Mouse (Mus musculus): Measurements from ENCODE around the gene Tex264. TPM values are rescaled to one million over a fixed set of nuclear protein-coding genes. Genes with fewer than 3 reads are reported as not detected.

The Tex264 gene
- polyA plus RNA-seq, 1 experiment from 2014 or later, result 40.7 TPM

DNA sequence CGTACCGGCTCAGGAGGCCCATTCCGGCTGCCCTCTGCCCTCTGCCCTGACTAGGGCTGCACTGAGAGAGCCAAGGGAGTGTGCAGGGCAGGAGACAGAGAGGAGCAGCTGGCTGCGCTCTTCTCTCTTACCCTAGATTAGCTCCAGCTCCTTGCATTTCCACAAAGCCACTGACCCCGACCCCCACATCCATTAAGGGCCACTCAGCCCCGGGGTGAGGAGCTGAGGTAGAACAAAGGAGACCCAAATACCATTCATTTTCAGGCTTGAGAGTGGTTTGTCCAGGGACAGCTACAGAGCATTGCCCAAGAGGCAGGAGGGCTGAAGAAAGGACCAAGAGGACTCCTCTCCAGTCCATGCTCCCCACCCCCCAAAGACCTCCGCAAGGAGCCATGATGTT, 26.3 kb downstream of the Tex264 start:
- H3K4me1 ChIP-seq, result peaks cover 37% of the 10 kb centered on the region
- 17% methylated on average over 7 of the region's 7 CpGs for WGBS

GRCm38 (mm10) chr9:106657592-106657991, 28.1 kb downstream of the Tex264 start:
- WGBS, result 32% methylated on average over 5 of the region's 5 CpGs
- no peak for ATAC-seq (ENCODE audit: low FRiP score)
- H3K4me1 ChIP-seq, result peaks cover 33% of the 10 kb centered on the region

More for the DNA sequence above, 26.3 kb downstream of the Tex264 start:
- Histone ChIP-seq H3K9ac (no peak overlapping the region), H3K9me3 (replicated peaks) (no peaks in the 10 kb centered on the region), H3K27ac (no peak overlapping the region), H3K27me3 (peaks cover 14% of the 10 kb centered on the region), H3K4me3 (no peak overlapping the region), H3K36me3 (peaks cover 34% of the 10 kb centered on the region), H3K4me2 (replicated peaks) (no peak overlapping the region)
- ATAC-seq (ENCODE audit: low FRiP score), result no peak

DNA sequence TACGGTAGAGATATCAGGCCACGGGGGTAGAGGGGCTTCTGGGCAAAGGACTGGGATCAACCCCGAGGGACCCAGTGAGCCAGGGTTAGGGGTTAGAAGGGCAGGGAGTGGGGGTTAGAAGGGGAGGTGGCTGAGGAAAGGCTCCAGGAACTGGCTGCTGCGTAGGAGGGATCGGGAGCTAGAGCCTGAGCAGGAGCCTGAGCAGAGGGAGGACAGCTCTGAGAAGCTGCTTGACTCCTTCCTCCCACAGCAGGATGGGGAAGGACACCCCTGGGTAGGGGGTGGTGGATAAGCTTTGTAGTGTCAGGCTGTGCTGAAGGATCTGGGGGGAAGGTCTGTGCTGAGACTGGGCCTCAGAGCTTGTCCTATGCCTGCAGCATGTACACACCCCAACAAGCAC, 28.9 kb downstream of the Tex264 start:
- no peak overlapping the region for H3K4me3 ChIP-seq
- H3K27me3 ChIP-seq, result peaks cover 19% of the 10 kb centered on the region
- WGBS, result 38% methylated on average over 5 of the region's 5 CpGs
- H3K4me1 ChIP-seq, result peaks cover 33% of the 10 kb centered on the region
- H3K4me2 ChIP-seq (replicated peaks), result no peak overlapping the region
- H3K27ac ChIP-seq, result no peak overlapping the region
- no peaks in the 10 kb centered on the region for H3K9me3 ChIP-seq (replicated peaks)
- no peak for ATAC-seq (ENCODE audit: low FRiP score)
- peaks cover 29% of the 10 kb centered on the region for H3K36me3 ChIP-seq
- H3K9ac ChIP-seq, result no peak overlapping the region

More at GRCm38 (mm10) chr9:106657592-106657991, 28.1 kb downstream of the Tex264 start:
- peaks cover 19% of the 10 kb centered on the region for H3K27me3 ChIP-seq
- H3K9ac ChIP-seq, result no peak overlapping the region
- no peak overlapping the region for H3K27ac ChIP-seq
- H3K4me3 ChIP-seq, result no peak overlapping the region
- H3K9me3 ChIP-seq (replicated peaks), result no peaks in the 10 kb centered on the region
- H3K4me2 ChIP-seq (replicated peaks), result no peak overlapping the region
- peaks cover 34% of the 10 kb centered on the region for H3K36me3 ChIP-seq

DNA sequence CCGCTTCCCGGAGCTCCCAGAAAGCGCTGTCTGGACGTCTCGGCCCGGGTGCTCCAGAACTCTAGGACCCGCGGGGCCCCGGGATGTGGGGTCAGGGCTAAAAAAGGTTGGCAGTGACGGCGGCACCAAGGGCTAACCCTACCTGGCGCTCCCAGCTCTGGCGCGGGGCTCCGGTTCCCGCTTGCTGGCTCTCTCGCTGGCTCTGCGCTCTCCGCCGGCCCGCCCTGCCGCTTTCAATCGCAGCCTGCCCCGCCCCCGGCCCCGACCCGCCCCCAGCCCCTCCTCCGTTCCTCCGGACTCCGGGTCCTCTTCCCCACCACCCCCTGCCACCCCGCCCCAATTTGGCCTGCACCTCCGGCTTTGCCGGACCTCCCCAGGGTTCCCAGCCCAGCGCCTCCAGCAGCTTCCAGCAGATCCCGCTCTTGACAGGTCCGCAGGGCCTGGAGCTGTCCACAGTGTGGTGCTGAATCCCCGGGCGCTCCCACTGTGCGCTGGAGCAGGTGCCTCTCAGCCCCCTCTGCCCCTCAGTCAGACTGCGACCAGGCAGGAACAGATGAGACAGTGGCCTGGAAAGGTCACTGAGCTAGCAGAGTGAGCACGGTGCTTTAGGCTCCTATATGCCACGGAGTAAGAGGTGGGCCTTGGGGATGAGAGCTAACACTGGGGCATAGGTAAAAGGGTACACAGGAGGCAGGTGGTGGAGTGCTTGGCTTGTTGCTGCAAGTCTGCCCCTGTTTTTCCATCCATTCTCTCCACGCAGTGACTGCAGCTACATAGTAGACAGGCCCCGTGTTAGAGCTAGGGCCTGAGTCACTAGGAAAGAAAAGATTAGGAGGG, 29.6 kb downstream of the Tex264 start, which contains the start of gene Grm2:
Grm2 (minus strand) TSS at position 199 of the 837 bp plus-strand sequence.
- under 1% methylated on average over 42 of the region's 44 CpGs for WGBS
- H3K27ac ChIP-seq, result peak within 1 kb of the TSS; percentile 48; the same call in 1 of the 2 replicates
- H3K4me3 ChIP-seq, result peak within 1 kb of the TSS; percentile 48
- peak; percentile 78 for ATAC-seq (ENCODE audit: low FRiP score)
- peaks cover 33% of the 10 kb centered on the region for H3K4me1 ChIP-seq
- H3K9ac ChIP-seq, result peak within 1 kb of the TSS; percentile 61
- no peaks in the 10 kb centered on the region for H3K9me3 ChIP-seq (replicated peaks)
- peak within 1 kb of the TSS; percentile 84 for H3K4me2 ChIP-seq (replicated peaks)
- peaks cover 19% of the 10 kb centered on the region for H3K27me3 ChIP-seq
- peaks cover 22% of the 10 kb centered on the region for H3K36me3 ChIP-seq

GRCm38 (mm10) chr9:106652720-106653119, 33.0 kb downstream of the Tex264 start:
- Histone ChIP-seq H3K4me2 (replicated peaks) (no peak overlapping the region), H3K4me1 (peaks cover 26% of the 10 kb centered on the region), H3K27ac (no peak overlapping the region), H3K4me3 (no peak overlapping the region), H3K9me3 (replicated peaks) (no peaks in the 10 kb centered on the region), H3K9ac (no peak overlapping the region), H3K36me3 (no peaks in the 10 kb centered on the region), H3K27me3 (peaks cover 19% of the 10 kb centered on the region)
- 79% methylated on average over 1 of the region's 1 CpGs for WGBS
- no peak for ATAC-seq (ENCODE audit: low FRiP score)

- no peak for ATAC-seq (ENCODE audit: low FRiP score)
- no peaks in the 10 kb centered on the region for H3K4me1 ChIP-seq
Measured at GRCm38 (mm10) chr9:106647226-106647625, 38.5 kb downstream of the Tex264 start.

GRCm38 (mm10) chr9:106645684-106646271, 39.9 kb downstream of the Tex264 start:
- Histone ChIP-seq H3K9me3 (replicated peaks) (no peaks in the 10 kb centered on the region), H3K27me3 (no peaks in the 10 kb centered on the region), H3K4me2 (replicated peaks) (no peak overlapping the region), H3K4me3 (no peak overlapping the region), H3K27ac (no peak overlapping the region), H3K36me3 (no peaks in the 10 kb centered on the region), H3K9ac (no peak overlapping the region), H3K4me1 (no peaks in the 10 kb centered on the region)
- WGBS, result 77% methylated on average over 9 of the region's 9 CpGs
- no peak for ATAC-seq (ENCODE audit: low FRiP score)

More at GRCm38 (mm10) chr9:106647226-106647625, 38.5 kb downstream of the Tex264 start:
- Histone ChIP-seq H3K4me2 (replicated peaks) (no peak overlapping the region), H3K27ac (no peak overlapping the region), H3K36me3 (no peaks in the 10 kb centered on the region), H3K27me3 (no peaks in the 10 kb centered on the region), H3K9me3 (replicated peaks) (no peaks in the 10 kb centered on the region), H3K4me3 (no peak overlapping the region), H3K9ac (no peak overlapping the region)
- 71% methylated on average over 27 of the region's 27 CpGs for WGBS

GRCm38 (mm10) chr9:106643787-106644186, 41.9 kb downstream of the Tex264 start:
- 73% methylated on average over 6 of the region's 6 CpGs for WGBS
- ATAC-seq (ENCODE audit: low FRiP score), result no peak

GRCm38 (mm10) chr9:106643128-106643527, 42.6 kb downstream of the Tex264 start:
- H3K27me3 ChIP-seq, result no peaks in the 10 kb centered on the region
- H3K4me1 ChIP-seq, result no peaks in the 10 kb centered on the region
- no peak for ATAC-seq (ENCODE audit: low FRiP score)
- WGBS, result 35% methylated on average over 7 of the region's 7 CpGs
- no peak overlapping the region for H3K4me3 ChIP-seq
- no peak overlapping the region for H3K27ac ChIP-seq
- no peak overlapping the region for H3K9ac ChIP-seq
- no peaks in the 10 kb centered on the region for H3K9me3 ChIP-seq (replicated peaks)
- H3K4me2 ChIP-seq (replicated peaks), result no peak overlapping the region
- no peaks in the 10 kb centered on the region for H3K36me3 ChIP-seq

More at GRCm38 (mm10) chr9:106643787-106644186, 41.9 kb downstream of the Tex264 start:
- Histone ChIP-seq H3K9ac (no peak overlapping the region), H3K4me1 (no peaks in the 10 kb centered on the region), H3K36me3 (no peaks in the 10 kb centered on the region), H3K4me3 (no peak overlapping the region), H3K4me2 (replicated peaks) (no peak overlapping the region), H3K9me3 (replicated peaks) (no peaks in the 10 kb centered on the region), H3K27me3 (no peaks in the 10 kb centered on the region), H3K27ac (no peak overlapping the region)

DNA sequence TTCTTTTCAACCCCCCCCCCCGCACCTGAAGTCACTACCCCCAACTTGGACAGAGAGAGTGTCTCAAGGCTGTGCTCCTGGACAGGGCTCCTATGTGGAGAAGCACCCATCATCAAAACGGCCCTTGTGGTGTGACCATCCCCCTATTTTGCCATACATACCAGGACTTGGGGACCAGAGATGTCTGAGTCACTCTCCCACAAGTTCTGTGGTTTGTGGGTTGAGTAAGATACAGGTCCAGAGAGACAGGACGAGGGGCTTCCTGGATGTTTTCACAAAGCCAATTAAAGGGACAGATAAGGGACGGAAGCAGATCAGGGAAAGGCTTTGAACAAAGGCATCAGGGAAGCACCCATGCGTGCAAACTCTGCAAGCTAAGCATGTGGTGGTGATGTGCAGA, 44.4 kb downstream of the Tex264 start:
- Histone ChIP-seq H3K4me2 (replicated peaks) (no peak overlapping the region), H3K9me3 (replicated peaks) (no peaks in the 10 kb centered on the region), H3K4me3 (no peak overlapping the region), H3K36me3 (no peaks in the 10 kb centered on the region), H3K27me3 (no peaks in the 10 kb centered on the region), H3K9ac (no peak overlapping the region), H3K4me1 (no peaks in the 10 kb centered on the region), H3K27ac (no peak overlapping the region)
- no peak for ATAC-seq (ENCODE audit: low FRiP score)
- 58% methylated on average over 5 of the region's 5 CpGs for whole genome bisulfite sequencing

- no peak overlapping the region for H3K27ac ChIP-seq
- H3K4me1 ChIP-seq, result no peaks in the 10 kb centered on the region
- no peak overlapping the region for H3K4me3 ChIP-seq
- no peaks in the 10 kb centered on the region for H3K27me3 ChIP-seq
- no peak for ATAC-seq (ENCODE audit: low FRiP score)
- H3K9ac ChIP-seq, result no peak overlapping the region
- H3K36me3 ChIP-seq, result no peaks in the 10 kb centered on the region
- no peak overlapping the region for H3K4me2 ChIP-seq (replicated peaks)
- H3K9me3 ChIP-seq (replicated peaks), result no peaks in the 10 kb centered on the region
- 92% methylated on average over 8 of the region's 8 CpGs for WGBS
Measured at GRCm38 (mm10) chr9:106638154-106638553, 47.6 kb downstream of the Tex264 start.

DNA sequence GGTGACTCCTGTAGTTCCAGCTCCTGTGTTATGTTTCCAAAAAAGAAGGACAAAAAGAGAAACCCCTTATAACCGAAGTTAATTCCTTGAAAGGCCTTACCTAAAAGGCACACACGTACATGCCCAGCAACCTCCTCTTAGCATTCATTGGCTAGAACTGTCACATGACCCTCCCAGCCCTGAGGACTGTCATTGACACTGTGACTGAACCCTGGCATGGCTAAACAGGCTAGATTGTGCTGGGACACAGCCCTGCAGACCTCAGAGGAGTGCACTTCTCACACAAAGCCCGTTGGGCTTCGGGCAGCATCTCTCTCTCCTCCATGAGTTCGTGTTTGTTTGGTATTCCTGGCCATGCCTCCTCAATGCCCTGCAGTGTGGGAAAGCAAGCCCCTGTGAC, 53.5 kb downstream of the Tex264 start:
- H3K4me1 ChIP-seq, result no peaks in the 10 kb centered on the region
- no peak overlapping the region for H3K4me2 ChIP-seq (replicated peaks)
- no peak overlapping the region for H3K9ac ChIP-seq
- no peaks in the 10 kb centered on the region for H3K9me3 ChIP-seq (replicated peaks)
- no peaks in the 10 kb centered on the region for H3K36me3 ChIP-seq
- WGBS, result 68% methylated on average over 5 of the region's 5 CpGs
- H3K27me3 ChIP-seq, result no peaks in the 10 kb centered on the region
- no peak overlapping the region for H3K4me3 ChIP-seq
- no peak for ATAC-seq (ENCODE audit: low FRiP score)
- H3K27ac ChIP-seq, result no peak overlapping the region
